Mouse (Mus musculus): ENCODE results near the gene Selenof. TPM values are rescaled to one million over a fixed set of nuclear protein-coding genes. Genes with fewer than 3 reads are reported as not detected.
"Not testable (repeated sequence)": the region's sequence is repeated elsewhere in the genome, so short reads cannot be mapped to it uniquely, and the experiment has no call there.

Selenof gene
- polyA plus RNA-seq, 1 experiment from 2014 or later, result 642 TPM

DNA sequence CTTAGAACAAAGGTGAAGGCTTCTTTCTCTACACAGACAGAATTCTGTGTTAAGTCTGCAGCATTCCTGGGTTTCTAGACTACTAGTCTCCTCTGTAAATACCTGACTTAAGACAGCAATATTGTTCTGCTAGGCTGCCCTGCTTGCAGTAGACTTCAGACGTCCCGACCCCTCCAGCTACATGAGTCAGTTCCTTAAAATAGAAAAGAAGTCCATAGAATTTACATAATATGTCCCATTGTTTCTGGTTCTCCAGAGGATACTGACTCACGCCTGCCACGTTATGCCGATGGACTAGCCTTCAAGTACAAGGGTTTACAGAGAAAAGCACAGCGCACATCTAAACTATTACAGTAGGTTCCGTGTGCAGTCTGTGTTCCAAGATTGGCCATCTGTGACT, 34.1 kb downstream of the Selenof start:
- no peak for ATAC-seq (ENCODE audit: insufficient number of reproducible peaks, low FRiP score, low TSS enrichment, low read depth)
- Histone ChIP-seq H3K4me1 (no peaks in the 10 kb centered on the region; the same call in 1 of the 2 replicates), H3K27me3 (no peaks in the 10 kb centered on the region), H3K27ac (replicated peaks) (no peak overlapping the region), H3K36me3 (peaks cover 15% of the 10 kb centered on the region), H3K4me2 (replicated peaks) (no peak overlapping the region), H3K4me3 (replicated peaks) (no peak overlapping the region), H3K9me3 (replicated peaks) (no peaks in the 10 kb centered on the region), H3K9ac (no peak overlapping the region)
- WGBS, result 63% methylated on average over 7 of the region's 7 CpGs

DNA sequence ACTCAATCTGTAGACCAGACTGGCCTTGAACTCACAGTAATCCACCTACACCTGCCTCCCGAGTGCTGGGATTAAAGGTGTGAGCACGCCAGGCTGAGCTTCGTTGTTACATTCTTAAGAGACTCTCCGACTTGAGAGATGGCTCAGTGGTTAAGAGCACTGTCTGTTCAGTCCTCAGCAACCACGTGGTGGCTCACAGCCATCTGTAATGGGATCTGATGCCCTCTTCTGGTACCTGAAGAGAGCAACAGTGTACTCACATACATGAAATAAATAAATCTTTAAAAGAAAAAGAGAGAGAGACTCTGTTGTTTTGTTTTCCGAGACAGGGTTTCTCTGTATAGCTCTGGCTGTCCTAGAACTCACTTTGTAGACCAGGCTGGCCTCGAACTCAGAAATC, 35.7 kb downstream of the Selenof start:
- H3K27ac ChIP-seq (replicated peaks); H3K27me3 ChIP-seq; H3K9me3 ChIP-seq (replicated peaks); ATAC-seq (ENCODE audit: insufficient number of reproducible peaks, low FRiP score, low TSS enrichment, low read depth); H3K4me3 ChIP-seq (replicated peaks); H3K4me1 ChIP-seq; H3K9ac ChIP-seq; H3K4me2 ChIP-seq (replicated peaks); H3K36me3 ChIP-seq: not testable (repeated sequence)
- WGBS, result 65% methylated on average over 7 of the region's 7 CpGs

DNA sequence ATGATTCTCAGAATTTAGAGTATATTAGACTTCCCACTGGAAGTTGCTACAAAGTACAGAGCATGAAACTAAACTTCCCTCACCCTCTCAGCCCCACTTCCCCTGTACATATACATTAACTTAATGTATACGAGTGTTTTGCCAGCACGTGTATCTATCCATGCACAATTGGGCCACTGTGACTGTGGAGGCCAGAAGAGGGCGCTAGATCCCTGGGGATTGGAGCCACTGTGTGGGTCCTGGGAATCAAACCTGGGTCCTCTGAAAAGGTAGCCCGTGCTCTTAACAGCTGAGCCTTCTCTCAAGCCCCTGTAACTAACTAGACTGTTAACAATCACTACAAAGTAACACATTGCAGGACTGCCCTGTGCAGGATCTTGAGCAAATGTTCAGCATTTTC, 36.3 kb downstream of the Selenof start:
- no peak overlapping the region for H3K4me2 ChIP-seq (replicated peaks)
- H3K4me3 ChIP-seq (replicated peaks), result no peak overlapping the region
- no peak overlapping the region for H3K9ac ChIP-seq
- no peaks in the 10 kb centered on the region for H3K36me3 ChIP-seq
- WGBS, result 75% methylated on average over 4 of the region's 4 CpGs
- H3K4me1 ChIP-seq, result peaks cover 7% of the 10 kb centered on the region
- H3K27me3 ChIP-seq, result no peaks in the 10 kb centered on the region
- no peak overlapping the region for H3K27ac ChIP-seq (replicated peaks)
- H3K9me3 ChIP-seq (replicated peaks), result no peaks in the 10 kb centered on the region
- no peak for ATAC-seq (ENCODE audit: insufficient number of reproducible peaks, low FRiP score, low TSS enrichment, low read depth)

DNA sequence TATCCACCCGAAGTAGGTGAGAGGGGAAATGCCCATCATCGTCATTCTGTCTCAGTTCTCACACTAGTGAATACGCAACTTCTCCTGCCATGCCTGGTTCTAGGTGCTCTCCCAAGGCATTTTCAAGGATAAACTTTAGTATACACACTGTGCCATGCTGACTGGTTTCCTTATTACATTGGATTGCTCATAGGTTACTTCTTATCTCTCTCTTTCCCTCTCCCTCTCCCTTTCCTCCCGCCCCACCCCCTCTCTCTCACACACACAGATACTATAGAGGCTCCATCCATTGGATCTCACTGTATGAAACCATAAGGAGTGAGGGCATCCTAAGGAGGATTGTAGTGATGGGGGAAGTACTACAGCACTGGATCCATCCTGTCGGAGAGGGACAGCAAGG, 38.0 kb downstream of the Selenof start:
- ATAC-seq (ENCODE audit: insufficient number of reproducible peaks, low FRiP score, low TSS enrichment, low read depth), result no peak
- 92% methylated on average over 5 of the region's 5 CpGs for WGBS
- Histone ChIP-seq H3K27me3 (no peaks in the 10 kb centered on the region), H3K27ac (replicated peaks) (no peak overlapping the region), H3K9me3 (replicated peaks) (no peaks in the 10 kb centered on the region), H3K4me3 (replicated peaks) (no peak overlapping the region), H3K4me1 (peaks cover 15% of the 10 kb centered on the region), H3K9ac (no peak overlapping the region), H3K4me2 (replicated peaks) (no peak overlapping the region), H3K36me3 (no peaks in the 10 kb centered on the region)

DNA sequence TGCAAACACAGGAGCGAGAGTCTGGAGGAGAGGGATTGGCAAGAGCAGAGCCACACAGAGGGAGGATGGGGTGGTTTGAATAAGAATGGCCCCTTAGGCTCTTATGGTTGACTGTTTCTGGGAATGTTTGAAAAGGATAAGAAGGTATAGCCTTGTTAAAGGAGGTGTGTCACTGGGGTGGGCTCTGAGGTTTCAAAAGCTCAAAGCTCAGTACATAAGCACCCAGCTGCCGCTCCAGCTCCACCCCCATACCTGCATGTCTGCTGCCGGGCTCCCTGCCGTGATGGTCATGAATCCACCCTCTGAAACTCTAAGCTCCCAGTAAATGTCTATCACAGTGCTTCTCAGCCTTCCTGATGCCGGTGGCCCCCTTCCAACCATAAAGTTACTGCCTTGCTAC, 40.7 kb downstream of the Selenof start:
- 46% methylated on average over 5 of the region's 5 CpGs for WGBS
- Histone ChIP-seq H3K27ac (replicated peaks) (peak overlapping the region; percentile 58), H3K9ac (no peak overlapping the region), H3K4me2 (replicated peaks) (no peak overlapping the region), H3K9me3 (replicated peaks) (no peaks in the 10 kb centered on the region), H3K36me3 (no peaks in the 10 kb centered on the region), H3K4me3 (replicated peaks) (no peak overlapping the region), H3K4me1 (peaks cover 15% of the 10 kb centered on the region), H3K27me3 (no peaks in the 10 kb centered on the region)
- ATAC-seq (ENCODE audit: insufficient number of reproducible peaks, low FRiP score, low TSS enrichment, low read depth), result no peak

DNA sequence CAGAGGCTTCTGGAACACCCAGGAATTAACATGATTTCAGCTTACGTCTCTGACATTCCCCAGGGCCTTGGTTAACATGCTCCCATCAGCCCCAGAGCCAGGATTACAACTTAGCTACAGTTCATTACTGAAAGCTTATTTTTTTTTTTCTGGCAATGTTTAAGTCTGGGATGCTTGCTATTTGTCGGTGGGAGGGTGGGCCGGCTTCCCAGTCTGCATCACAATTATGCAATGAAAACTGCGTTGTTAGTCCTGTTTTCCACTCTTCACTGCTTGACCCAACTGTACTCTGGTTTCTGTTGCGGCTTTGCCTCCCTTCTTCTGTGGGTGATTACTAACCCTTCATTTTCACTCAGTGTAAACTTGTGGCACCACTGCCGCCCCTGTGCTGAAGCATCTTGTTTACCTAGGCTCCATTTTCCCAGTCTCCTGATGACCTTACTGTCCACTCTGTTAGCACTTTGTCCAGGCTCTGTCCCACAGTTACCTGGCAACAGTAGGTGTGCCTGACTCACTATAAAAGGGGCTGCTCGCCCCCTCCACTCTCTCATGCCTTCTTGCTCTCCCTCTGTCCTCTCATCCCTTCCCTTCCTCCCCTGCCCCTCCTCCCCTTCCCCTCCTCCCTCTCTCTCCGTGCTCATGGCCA, 41.6 kb downstream of the Selenof start:
- Histone ChIP-seq H3K9me3 (replicated peaks) (no peaks in the 10 kb centered on the region), H3K4me1 (peaks cover 16% of the 10 kb centered on the region), H3K4me3 (replicated peaks) (no peak overlapping the region), H3K4me2 (replicated peaks) (peak overlapping the region; percentile 6; the same call in 1 of the 2 replicates), H3K9ac (no peak overlapping the region), H3K36me3 (no peaks in the 10 kb centered on the region), H3K27ac (replicated peaks) (peak overlapping the region; percentile 58), H3K27me3 (no peaks in the 10 kb centered on the region)
- 30% methylated on average over 8 of the region's 8 CpGs for WGBS
- ATAC-seq (ENCODE audit: insufficient number of reproducible peaks, low FRiP score, low TSS enrichment, low read depth), result peak; percentile 70

DNA sequence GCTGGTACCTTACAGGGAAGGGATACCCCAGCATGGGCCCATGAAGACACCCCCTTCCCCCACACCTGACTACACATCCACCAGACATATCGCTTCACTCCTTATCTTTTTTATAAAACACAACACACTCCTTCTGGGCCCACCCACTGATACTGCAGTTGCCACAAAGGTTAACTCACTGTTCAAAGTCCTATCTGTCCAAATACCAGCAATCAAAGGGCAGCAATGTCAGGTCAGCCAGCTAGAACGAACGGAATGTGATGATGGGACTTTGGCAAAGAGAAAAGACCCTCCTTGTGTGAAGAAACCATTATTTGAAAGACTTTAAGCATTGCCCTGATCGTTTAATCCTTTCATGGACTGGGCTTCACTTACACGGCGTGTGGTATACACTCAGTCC, 42.3 kb downstream of the Selenof start:
- Histone ChIP-seq H3K27me3 (no peaks in the 10 kb centered on the region), H3K27ac (replicated peaks) (no peak overlapping the region), H3K36me3 (no peaks in the 10 kb centered on the region), H3K9me3 (replicated peaks) (no peaks in the 10 kb centered on the region), H3K4me3 (replicated peaks) (no peak overlapping the region), H3K4me1 (peaks cover 19% of the 10 kb centered on the region), H3K9ac (no peak overlapping the region), H3K4me2 (replicated peaks) (no peak overlapping the region)
- no peak for ATAC-seq (ENCODE audit: insufficient number of reproducible peaks, low FRiP score, low TSS enrichment, low read depth)
- 88% methylated on average over 6 of the region's 6 CpGs for WGBS

DNA sequence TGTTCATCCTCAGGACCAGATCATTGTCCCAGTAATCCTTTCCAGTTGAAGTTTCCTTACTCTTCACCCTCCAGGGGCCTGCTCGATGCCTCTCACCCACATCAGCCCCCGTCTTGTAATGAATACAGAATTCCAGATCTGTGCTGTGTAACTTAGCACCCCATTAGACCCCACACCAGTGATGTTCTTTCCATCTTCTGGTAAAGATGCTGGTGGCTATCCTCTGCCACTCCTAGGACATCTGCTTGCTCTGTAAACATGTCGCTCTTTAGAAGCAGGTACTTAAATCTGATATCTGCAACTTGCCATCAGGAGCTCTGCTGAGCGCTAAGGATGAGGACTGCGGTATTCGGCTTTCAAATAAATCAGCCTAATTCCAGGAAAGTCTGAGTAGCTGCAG, 44.2 kb downstream of the Selenof start:
- H3K9ac ChIP-seq, result no peak overlapping the region
- no peaks in the 10 kb centered on the region for H3K9me3 ChIP-seq (replicated peaks)
- WGBS, result 72% methylated on average over 6 of the region's 6 CpGs
- no peak overlapping the region for H3K4me3 ChIP-seq (replicated peaks)
- peaks cover 23% of the 10 kb centered on the region for H3K4me1 ChIP-seq
- no peak for ATAC-seq (ENCODE audit: insufficient number of reproducible peaks, low FRiP score, low TSS enrichment, low read depth)
- H3K4me2 ChIP-seq (replicated peaks), result no peak overlapping the region
- no peaks in the 10 kb centered on the region for H3K27me3 ChIP-seq
- no peaks in the 10 kb centered on the region for H3K36me3 ChIP-seq
- no peak overlapping the region for H3K27ac ChIP-seq (replicated peaks)

DNA sequence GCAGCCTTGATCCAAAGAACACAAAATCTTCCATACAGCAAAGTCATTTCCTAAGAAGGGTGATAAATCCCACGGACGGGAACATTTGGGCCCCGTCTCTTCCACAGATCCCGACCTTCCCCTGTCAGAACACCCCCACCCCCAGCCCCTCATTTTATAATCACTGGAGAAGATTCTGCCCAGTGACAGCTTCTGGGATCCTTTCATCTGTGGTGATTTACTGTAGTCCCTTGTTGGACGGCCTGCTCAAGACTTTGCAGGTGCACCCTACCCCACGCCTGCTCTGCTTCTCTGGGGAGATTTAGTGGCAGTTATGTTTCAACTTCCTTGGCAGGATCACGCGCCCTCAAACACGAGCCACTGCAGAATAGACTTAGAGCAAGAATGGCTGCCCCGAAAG, 44.6 kb downstream of the Selenof start:
- no peak for ATAC-seq (ENCODE audit: insufficient number of reproducible peaks, low FRiP score, low TSS enrichment, low read depth)
- H3K36me3 ChIP-seq, result no peaks in the 10 kb centered on the region
- no peaks in the 10 kb centered on the region for H3K9me3 ChIP-seq (replicated peaks)
- no peak overlapping the region for H3K27ac ChIP-seq (replicated peaks)
- H3K4me2 ChIP-seq (replicated peaks), result no peak overlapping the region
- no peaks in the 10 kb centered on the region for H3K27me3 ChIP-seq
- no peak overlapping the region for H3K9ac ChIP-seq
- no peak overlapping the region for H3K4me3 ChIP-seq (replicated peaks)
- 76% methylated on average over 10 of the region's 10 CpGs for WGBS
- peaks cover 23% of the 10 kb centered on the region for H3K4me1 ChIP-seq

DNA sequence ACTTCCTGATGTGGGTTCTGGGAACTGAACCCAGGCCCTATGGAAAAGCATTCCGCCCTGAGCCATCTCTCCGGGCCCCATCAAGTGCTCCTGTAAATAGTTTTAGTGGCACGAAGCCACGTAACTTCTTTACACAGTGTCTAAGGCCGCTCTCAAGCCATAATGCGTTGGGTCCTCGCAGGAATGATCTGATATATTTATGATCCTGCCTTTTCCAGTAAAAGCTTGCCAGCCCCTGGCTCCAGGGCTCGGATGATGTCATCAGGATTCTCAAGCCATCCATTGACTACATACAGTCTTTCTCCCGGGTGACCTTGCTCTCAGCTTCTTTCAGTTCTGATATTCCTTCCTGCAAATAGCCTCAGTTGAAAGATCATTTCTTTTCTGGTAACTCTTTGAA, 45.4 kb downstream of the Selenof start:
- Histone ChIP-seq H3K4me1 (peaks cover 23% of the 10 kb centered on the region), H3K36me3 (no peaks in the 10 kb centered on the region), H3K9me3 (replicated peaks) (no peaks in the 10 kb centered on the region), H3K4me3 (replicated peaks) (no peak overlapping the region), H3K4me2 (replicated peaks) (no peak overlapping the region), H3K27ac (replicated peaks) (no peak overlapping the region), H3K27me3 (no peaks in the 10 kb centered on the region), H3K9ac (no peak overlapping the region)
- no peak for ATAC-seq (ENCODE audit: insufficient number of reproducible peaks, low FRiP score, low TSS enrichment, low read depth)
- WGBS, result 82% methylated on average over 9 of the region's 9 CpGs

DNA sequence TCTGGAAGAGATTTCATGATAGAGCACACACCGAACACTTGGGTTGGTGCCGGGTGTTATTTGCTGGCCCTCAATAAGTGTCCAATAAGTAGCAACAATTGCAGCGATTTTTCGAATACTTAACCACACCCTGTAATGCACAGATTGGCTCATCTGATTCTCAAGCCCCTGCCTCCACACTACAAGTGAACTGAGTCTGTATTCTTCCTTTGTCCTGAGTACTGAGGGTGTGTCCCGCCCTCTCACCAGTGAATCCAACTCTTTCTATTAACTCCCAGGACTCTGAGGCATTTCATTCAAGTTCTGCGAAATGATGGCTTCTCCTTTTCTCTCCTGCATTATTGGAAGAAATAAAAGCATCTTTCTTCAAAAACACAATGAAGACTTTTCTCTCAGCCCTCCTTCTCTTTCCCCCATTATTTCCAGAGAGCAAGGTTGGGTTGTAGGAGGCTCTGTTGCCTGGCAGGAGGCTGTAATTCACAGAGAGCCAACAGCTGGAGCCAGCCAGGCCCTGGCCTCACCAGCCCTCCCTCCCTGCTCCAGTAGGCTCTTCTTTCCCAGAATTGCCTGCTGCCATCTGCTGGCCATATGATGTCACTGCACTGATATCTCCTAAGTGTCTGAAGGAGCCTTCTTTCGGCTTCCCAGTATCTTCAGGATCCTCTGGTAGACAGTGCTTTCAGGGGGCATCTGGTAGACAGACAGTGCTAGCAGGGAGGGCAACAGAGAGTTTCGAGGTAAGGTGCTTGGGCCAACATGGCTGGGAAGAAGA, 46.7 kb downstream of the Selenof start:
- H3K4me3 ChIP-seq (replicated peaks), result no peak overlapping the region
- no peak overlapping the region for H3K9ac ChIP-seq
- no peak overlapping the region for H3K4me2 ChIP-seq (replicated peaks)
- no peaks in the 10 kb centered on the region for H3K36me3 ChIP-seq
- peak; percentile 90 for ATAC-seq (ENCODE audit: insufficient number of reproducible peaks, low FRiP score, low TSS enrichment, low read depth)
- H3K4me1 ChIP-seq, result peaks cover 13% of the 10 kb centered on the region
- no peaks in the 10 kb centered on the region for H3K27me3 ChIP-seq
- H3K27ac ChIP-seq (replicated peaks), result 0 out of 2 replicates have a peak overlapping the region, but pooled peaks have one; percentile 11
- H3K9me3 ChIP-seq (replicated peaks), result no peaks in the 10 kb centered on the region
- 69% methylated on average over 8 of the region's 8 CpGs for WGBS

All from embryonic facial prominence, embryonic 15.5 days (tissue).